Mouse (Mus musculus) cerebellum, adult 18-20 months (tissue): Measurements from ENCODE around the gene Rgs7.

ENCODE experiments used
- DNase-seq, 2 experiments: peaks; one replicate each; pipeline ENCODE4 v3.0.0; 2021

Rgs7 gene

DNA sequence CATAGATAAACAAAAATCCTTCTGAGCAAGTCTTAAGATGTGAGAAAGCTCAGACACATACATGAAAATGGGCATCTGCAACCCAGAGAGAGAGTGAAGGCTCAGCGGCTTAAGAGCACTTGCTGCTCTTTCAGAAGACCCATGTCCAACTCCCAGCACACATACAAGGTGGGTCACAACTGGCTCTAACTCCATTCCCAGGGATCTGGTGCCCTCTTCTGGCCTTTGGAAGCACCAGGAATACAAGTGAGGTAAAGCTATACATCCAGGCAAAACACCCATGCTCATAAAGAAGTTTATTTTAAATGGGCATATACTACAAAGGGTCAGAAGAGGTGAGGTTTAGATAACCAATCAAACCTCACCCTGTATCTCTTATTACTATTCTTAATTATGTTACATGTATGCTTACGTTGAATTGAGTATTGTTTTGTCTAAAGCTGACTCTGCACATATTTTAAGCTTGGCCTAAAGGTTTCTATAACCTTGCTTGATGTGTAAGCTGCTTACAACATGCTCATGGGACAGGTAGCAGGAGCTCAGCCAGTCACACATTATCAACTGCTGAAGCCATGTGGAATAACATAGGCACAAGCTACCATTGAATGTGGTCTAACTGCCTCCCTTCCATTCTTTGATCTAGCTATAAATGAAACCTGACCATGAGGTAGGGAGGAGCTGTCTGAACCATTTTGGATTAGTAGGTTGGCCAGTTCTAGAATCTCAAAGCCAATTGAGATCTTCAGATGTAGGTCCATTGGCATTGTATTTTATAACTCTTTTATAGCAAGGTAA is 192.5 kb downstream of the Rgs7 start:
- no peak for DNase-seq

DNA sequence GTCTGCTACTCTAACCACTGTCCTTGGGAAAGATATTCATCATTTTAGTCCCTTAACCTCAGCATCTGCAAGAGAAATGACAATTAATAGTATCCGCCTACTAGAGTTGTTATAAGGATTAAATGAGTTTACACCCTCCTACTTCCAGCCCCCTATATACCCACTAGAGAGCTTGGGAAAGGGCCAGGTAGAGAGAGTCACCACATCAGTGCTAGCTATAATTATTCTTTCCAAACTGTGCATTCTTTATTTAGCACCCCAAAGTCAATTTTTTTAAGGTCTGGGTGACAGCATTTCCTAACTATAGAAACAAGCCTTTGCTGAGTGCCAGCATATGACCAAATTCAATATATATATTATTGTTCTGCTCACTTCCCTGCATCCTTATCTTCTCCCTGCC is 195.4 kb downstream of the Rgs7 start:
- DNase-seq, result no peak

DNA sequence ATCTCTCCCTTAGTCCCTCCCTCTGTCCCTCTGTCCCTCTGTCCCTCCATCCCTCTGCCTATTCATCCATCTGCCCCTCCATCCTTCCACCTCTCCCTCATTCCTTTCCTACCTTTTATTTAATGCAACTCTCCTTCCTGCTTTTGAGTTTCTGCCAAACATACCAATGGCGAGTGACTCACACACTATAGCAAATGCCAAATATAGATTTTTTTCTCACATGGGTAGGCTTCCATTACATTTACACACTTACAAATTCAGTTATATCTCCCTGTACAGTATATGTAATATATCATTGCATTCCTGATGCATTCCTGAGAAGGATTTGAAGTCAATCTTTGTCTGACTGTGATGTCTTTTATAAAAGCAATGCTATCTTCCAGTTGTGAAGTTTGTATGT is 202.2 kb downstream of the Rgs7 start:
- DNase-seq, result no peak

- no peak for DNase-seq
Measured at GRCm38 (mm10) chr1:175262341-175262740, 230.0 kb downstream of the Rgs7 start.

GRCm38 (mm10) chr1:175259374-175259773 is 232.9 kb downstream of the Rgs7 start:
- DNase-seq, result no peak

DNA sequence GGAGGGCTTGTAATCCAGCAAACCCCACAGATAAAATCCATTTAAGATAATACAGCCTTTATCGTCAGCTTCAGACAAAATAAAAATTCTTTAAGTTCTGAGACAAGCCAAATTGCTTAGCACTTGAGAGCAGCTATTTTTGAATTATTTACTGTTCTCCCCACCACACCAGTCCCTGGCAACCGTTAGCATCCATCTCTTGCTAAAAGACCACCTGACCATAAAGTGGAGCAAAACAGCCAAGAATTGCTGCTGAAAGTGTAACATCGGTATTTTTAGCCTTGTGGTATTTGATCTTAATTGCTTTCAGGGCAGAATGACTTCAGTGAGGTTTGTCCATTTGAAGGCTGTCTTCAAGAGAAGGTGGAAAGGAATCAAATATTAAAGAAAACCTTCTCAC is 237.1 kb downstream of the Rgs7 start:
- peak in 1 of 2 experiments; percentile 1 for DNase-seq

DNA sequence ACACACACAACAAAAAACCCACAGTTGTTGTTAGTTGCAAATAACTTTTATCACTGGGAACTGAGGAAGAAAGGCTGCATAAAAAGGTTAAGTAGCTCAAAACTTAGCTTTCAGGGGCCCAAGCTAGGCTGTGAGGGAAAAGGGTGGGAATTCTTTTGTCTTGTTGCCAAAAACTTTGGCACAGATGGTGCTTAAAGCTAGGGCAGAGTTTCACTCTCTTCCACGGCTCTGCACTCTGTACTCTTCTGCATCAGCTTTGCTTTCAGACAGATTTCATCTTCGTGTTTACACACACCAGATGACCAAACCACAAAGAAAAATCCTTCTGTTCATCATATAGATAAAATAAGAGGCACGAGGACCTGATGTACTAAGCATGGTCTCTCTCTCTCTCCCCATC is 237.6 kb downstream of the Rgs7 start:
- DNase-seq, result peak in 1 of 2 experiments; percentile 1

- DNase-seq, result peak; percentile 30 to 60
Measured at GRCm38 (mm10) chr1:175242135-175242534, 250.2 kb downstream of the Rgs7 start.

- DNase-seq, result no peak
Measured at GRCm38 (mm10) chr1:175240137-175240536, 252.2 kb downstream of the Rgs7 start.

DNA sequence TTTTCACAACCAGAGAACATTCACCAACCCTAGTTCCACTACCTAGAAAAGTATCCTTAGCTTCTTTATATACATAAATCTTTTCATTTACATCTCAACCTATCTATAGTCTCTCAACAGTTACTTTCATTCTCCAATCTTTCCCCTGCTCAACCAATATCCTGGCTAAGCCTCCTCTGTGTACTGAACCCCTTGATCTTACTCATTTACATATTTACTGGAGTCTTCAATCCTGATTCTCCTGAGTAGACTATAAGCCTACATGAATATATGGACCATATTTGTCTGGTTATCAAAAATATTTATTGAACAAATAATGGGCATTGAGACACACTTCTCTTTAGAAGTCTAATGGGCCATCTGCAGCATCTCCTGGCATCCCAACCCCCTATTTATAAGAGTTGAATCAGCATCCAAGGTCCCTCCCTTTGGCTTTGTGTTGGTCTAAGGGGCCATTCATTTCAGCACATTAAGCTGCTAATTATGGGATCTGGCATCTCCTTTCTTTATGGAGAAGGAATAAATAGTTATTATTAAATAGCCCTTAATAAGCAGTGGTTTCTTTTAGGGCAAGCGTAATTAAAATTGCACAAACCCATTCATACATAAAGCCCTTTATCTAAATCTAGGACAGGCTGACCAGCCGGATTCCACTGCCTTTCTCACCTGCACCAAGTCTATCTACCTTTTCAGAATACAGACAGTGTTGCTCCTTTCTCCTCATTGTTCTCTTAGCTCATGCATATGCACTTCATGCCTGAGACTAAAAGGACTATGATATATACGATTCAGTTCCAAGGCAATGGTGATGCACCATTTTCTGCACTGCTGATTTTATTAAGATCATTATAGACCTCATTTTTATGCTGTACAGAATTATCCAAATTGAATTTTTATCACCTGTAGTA is 270.5 kb downstream of the Rgs7 start:
- DNase-seq, result no peak

DNA sequence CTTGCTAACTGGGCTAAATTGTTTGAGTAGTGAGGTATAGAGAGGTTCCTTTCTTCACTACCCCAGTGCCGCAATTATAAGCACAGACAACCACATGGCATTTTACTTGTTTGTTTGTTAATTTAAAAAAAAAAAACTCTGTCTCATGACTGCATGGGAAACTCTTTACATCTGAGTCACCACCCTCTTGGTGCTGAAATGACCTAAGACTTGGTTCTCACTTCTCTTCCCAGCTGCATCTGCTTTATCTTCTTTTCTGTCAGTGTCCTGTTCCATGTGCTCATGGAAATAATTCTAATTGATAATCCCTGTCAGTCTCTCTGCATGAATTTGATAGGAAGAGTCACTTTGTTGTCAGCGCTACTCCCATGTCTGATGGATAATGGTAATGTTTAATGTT is 272.7 kb downstream of the Rgs7 start:
- no peak for DNase-seq

DNA sequence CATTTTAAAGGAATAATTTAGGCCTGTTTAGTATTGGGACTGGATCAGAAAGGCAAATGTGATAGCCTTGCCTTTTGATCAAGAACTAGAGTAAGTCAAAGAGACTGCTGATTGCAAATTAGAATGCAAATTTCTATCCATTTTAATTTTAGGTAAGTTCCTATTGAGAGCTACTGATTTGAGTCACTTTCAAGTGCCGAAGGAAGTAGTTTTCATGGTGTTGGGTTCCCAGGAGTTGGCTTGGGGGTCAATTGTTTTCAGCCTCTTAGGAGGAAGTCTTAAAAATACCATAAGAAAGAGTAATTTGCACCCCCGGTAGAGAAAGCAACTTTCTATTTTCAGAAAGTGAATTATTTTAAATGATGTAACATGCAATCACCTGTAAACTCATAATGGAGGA is 285.3 kb downstream of the Rgs7 start:
- no peak for DNase-seq

GRCm38 (mm10) chr1:175205633-175206032 is 286.7 kb downstream of the Rgs7 start:
- DNase-seq, result no peak

GRCm38 (mm10) chr1:175203544-175203943 is 288.8 kb downstream of the Rgs7 start:
- no peak for DNase-seq

- no peak for DNase-seq
Measured at GRCm38 (mm10) chr1:175202902-175203301, 289.4 kb downstream of the Rgs7 start.

DNA sequence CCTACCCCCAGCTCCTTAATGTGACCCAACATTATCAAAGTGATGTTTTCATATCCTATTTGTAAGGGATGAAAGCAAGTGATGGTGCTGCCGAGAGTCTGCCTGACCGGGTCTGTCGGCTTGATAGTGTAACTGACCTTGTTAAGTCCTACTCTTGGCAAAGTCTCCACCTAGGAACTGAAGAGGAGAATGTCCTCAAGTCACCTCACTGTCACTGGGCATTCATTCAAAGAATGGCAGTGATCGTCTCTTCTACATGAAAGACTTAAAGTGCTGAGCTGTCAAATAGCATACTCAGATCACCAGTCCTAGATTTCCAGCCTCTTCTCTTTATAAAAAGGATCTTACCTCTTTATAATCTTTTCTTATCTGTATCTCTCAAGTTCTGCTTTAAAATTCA is 293.4 kb downstream of the Rgs7 start:
- DNase-seq, result no peak

DNA sequence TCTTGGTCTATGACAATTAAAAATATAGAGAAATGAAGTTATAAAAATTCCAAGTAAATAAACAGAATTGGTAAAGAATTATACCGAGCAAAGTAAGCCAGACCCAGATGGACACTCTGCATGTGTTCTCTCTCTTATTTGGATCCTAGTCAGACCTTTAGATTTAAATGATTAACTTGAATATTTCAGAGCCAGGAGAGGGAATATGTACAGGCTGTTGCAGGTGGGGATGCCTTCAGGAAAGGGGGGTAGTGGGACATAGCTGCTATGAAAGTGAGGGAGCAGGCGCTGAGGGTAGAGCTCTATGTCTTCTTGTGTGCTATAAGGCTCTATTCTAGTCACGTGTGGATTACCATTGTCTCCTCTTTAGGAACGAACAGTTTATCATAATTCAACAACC is 296.5 kb downstream of the Rgs7 start:
- peak; percentile 45 to 48 for DNase-seq

- no peak for DNase-seq
Measured at GRCm38 (mm10) chr1:175188186-175188585, 304.1 kb downstream of the Rgs7 start.

DNA sequence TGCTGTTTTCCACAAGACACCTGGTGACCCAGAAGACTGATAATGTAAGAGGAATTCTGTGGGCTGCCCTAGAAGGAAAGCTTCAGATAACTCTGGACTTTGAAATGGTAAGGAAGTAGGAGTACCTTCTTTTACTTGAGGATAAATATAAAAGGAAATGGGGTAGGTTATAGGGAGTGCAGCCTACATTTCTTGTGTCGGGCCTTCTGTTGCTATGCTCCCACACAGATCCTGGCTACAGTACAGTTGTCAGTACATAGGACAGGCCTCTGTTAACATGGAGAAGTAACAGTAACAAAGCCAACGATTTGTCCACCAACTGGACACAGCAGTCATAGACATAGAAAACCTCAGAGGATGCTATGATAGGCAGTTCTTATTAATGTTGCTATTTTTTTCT is 307.1 kb downstream of the Rgs7 start:
- DNase-seq, result no peak

- peak; percentile 79 to 90 for DNase-seq
Measured at GRCm38 (mm10) chr1:175184736-175185135, 307.6 kb downstream of the Rgs7 start.

GRCm38 (mm10) chr1:175178733-175179132 is 313.6 kb downstream of the Rgs7 start:
- no peak for DNase-seq

GRCm38 (mm10) chr1:175174918-175175675 is 317.2 kb downstream of the Rgs7 start:
- peak; percentile 38 to 41 for DNase-seq

DNA sequence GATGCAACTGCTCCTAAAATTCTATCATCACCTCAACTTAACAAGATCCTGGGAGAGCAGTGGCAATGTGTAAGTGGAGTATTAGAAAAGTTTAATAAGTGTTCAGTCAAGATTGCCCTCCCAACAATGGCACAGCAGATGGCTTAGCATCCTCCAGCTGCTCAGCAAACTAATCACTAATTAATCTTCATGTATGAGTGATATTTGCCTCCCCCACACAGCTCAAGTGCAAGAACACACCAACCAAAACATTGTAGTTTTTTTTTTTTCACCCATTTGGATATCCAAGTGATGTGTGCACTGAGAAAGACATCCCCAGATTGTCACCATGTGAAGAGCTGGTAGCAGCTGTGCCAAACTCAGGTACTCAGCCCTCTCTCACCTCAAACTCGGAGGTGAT is 336.8 kb downstream of the Rgs7 start:
- DNase-seq, result no peak
